Mouse (Mus musculus) left cerebral cortex, postnatal 25 days (tissue): ENCODE measurements around the gene Phldb2. TPM values are rescaled to one million over a fixed set of nuclear protein-coding genes. Genes with fewer than 3 reads are reported as not detected.

Source experiments
- DNase-seq, 2 experiments: peaks; one replicate each; pipeline ENCODE4 v3.0.0; 2022; ENCODE audit warnings: low spot score in 2 of 2, mixed read lengths in 1 of 2
- intact Hi-C: fragments of 180-260 bp; cut with DNase I; formaldehyde crosslinking; loops from one replicate; pipeline ENCODE4 v1.15.1; 2025
- total RNA-seq, 2 experiments: library from RNA; stranded (reverse); gene quantifications; 2 replicates each; pipeline ENCODE4 v1.2.3; 2021

Gene Phldb2
- total RNA-seq, 2 experiments from 2014 or later: 8.0 to 8.2 TPM

GRCm38 (mm10) chr16:45956390-45956950, 3.1 kb upstream of the Phldb2 start:
- intact Hi-C loops: no loop called here
- no peak for DNase-seq

- intact Hi-C loops: no loop called here
- DNase-seq: no peak
Observed at GRCm38 (mm10) chr16:45952501-45952900, 897 bp downstream of the Phldb2 start.

GRCm38 (mm10) chr16:45952035-45952434, 1.4 kb downstream of the Phldb2 start:
- intact Hi-C loops: no loop called here
- DNase-seq: no peak

DNA sequence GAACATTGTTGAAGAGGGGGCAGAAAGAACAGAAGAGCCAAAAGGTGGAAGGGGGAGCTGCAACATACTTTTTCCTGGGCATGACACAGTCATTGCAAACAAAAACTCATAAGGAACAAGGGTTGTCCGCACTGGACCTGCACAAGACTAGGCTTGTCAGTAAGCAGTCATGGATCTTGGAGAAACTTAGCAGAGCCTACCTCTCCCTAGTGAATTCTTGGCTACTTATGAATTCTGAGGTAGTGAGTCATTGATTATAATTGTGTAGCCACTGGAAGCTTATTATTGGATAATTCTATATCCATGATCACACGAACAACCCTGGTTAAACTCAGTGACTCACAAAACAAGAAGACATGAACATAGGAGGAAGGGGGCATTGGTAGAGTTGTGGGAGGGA, 7.1 kb downstream of the Phldb2 start:
- no peak for DNase-seq
- intact Hi-C loops: no loop called here

GRCm38 (mm10) chr16:45945649-45946048, 7.7 kb downstream of the Phldb2 start:
- no peak for DNase-seq
- intact Hi-C loops: no loop called here

DNA sequence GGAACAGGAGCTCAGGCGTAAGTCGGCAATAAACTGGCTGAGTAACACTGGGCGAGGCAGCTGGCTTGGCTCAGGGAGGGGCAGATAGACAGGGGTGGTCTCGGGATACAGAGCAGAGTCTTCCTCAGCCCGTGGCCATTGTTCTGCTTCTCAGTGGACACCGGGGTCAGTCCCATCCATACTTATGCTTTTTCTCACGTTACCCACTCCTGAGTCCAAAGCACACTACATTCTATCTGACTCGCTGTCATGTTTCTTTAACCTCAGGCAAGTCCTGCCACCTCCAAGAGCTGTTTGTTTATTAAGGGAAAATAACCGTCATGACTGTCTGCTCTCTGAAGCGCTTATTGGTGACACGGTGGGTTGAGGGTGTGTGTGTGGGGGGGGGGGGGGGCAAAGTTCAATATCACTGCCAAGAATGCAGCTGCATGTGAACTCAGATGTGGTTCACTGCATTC, 8.2 kb downstream of the Phldb2 start:
- intact Hi-C loops: no loop called here

GRCm38 (mm10) chr16:45942169-45942891, 11.1 kb downstream of the Phldb2 start:
- intact Hi-C loops: no loop called here
- DNase-seq: no peak

More for the DNA sequence above, 8.2 kb downstream of the Phldb2 start:
- no peak for DNase-seq

- DNase-seq: no peak
- intact Hi-C loops: no loop called here
Observed at GRCm38 (mm10) chr16:45940701-45941100, 12.7 kb downstream of the Phldb2 start.

GRCm38 (mm10) chr16:45939436-45939835, 14.0 kb downstream of the Phldb2 start:
- intact Hi-C loops: no loop called here
- DNase-seq: no peak

- intact Hi-C loops: no loop called here
Observed at GRCm38 (mm10) chr16:45937381-45937780, 16.0 kb downstream of the Phldb2 start.

GRCm38 (mm10) chr16:45936521-45936920, 16.9 kb downstream of the Phldb2 start:
- no peak for DNase-seq
- intact Hi-C loops: no loop called here

More at GRCm38 (mm10) chr16:45937381-45937780, 16.0 kb downstream of the Phldb2 start:
- DNase-seq: no peak

GRCm38 (mm10) chr16:45935956-45936483, 17.4 kb downstream of the Phldb2 start:
- DNase-seq: no peak
- intact Hi-C loops: no loop called here

- intact Hi-C loops: no loop called here
- DNase-seq: no peak
Observed at GRCm38 (mm10) chr16:45934721-45935407, 18.5 kb downstream of the Phldb2 start.

DNA sequence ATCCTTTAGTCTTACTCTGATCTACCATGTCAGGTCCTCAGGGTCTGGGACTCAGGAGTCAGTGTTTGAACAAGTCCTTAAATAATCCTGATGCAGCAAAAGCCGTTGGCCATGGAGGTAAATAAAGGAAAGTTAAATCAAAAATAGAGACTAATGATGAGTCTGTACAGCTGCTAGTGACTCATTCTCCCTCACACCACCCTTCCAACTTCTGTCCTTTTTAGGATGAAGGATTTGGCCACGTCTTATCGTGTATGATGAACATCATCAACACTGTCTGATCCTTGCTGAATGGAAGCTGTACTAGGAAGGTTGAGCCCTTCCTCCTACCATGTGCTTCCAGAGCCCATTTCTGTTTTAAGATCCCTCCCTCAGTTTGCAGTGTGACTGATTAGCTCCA, 23.1 kb downstream of the Phldb2 start:
- DNase-seq: no peak
- intact Hi-C loops: no loop called here

- DNase-seq: no peak
- intact Hi-C loops: no loop called here
Observed at GRCm38 (mm10) chr16:45928090-45928489, 25.3 kb downstream of the Phldb2 start.

DNA sequence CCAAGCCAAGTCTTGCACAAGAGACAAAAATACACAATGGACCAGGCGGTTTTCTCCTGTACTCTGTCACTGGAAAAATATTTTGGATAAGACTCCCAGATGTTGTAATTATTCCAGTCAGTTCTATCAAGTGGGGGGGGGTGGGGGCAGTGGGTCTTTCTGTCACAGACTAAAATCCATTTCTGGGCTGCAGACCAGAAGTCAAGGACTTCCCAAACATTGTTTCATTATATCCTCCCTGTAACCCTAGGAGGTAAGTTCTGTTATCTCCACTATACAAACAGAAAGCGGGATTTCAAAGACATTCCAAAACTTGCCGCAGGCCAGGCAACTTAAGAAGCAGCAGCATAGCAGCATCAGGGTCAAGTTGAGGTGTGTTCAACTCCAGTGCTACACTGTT, 25.8 kb downstream of the Phldb2 start:
- intact Hi-C loops: no loop called here
- DNase-seq: no peak

GRCm38 (mm10) chr16:45926875-45927274, 26.5 kb downstream of the Phldb2 start:
- intact Hi-C loops: no loop called here
- no peak for DNase-seq

GRCm38 (mm10) chr16:45923731-45924424, 29.5 kb downstream of the Phldb2 start:
- DNase-seq: no peak
- intact Hi-C loops: no loop called here

DNA sequence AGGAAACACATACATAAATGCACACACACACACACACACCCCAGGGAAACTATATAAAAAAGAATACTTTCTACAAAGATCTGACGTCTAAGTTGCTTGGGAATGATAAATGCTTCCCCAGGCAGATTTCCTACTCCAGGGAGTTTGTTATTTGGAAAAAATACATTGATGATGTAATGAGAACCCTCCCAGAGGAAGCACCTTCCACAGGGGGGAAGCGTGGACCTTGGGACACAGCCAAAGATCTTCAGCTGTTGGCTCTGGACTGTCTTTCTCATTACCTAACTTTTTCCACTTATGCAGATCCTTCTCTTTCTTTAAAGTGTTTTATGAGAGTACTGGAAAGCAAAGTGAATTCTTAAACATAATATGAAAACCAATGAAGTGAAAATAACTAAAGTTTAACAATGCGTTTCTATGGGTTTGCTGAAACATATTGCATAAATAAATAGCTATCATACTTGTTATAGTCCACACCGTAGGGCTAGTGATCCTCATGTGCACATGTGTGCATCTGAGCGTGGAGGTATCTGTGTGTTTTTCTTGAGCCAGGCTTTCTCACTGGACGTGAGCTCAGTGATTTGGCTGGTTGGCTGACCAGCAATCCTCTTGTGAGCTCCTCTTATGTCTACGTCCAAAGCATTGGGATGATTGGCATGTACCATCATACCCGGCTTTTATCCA, 30.7 kb downstream of the Phldb2 start:
- no peak for DNase-seq
- intact Hi-C loops: no loop called here
